Mouse (Mus musculus) mouse embryonic stem cell (cell line): ENCODE data around the gene Rpl41.
"Not testable (repeated sequence)": the region's sequence is repeated elsewhere in the genome, so short reads cannot be mapped to it uniquely, and the experiment has no call there.

ENCODE experiments used
- in situ Hi-C, 2 experiments: fragments of 300-500 bp; cut with MboI; formaldehyde crosslinking; loops; 1 replicate in 1 of 2; 3 replicates in 1 of 2; pipeline ENCODE4 v1.14.3; 2019 to 2020; ENCODE audit warnings: low sequenced_read_pairs in 2 of 2, low pct_unique_long_range_greater_than_20kb in 1 of 2, mixed read lengths in 1 of 2; ENCODE audit not compliant: unreplicated experiment in 1 of 2

Gene Rpl41

DNA sequence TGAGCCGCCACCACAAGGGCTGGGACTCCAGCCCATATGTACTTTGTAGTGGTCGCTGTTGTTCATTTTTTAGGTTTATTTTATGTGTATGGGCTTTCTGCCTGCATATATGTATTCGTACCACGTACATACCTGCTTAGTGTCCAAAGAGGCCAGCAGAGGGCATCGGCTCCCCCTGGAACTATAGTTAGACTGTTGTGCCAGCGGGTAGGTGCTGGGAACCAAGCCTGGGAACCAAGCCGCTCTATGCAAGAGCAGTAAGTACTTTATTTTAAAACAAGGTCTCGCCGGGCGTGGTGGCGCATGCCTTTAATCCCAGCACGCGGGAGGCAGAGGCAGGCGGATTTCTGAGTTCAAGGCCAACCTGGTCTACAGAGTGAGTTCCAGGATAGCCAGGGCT, 43.1 kb downstream of the Rpl41 start:
- in situ Hi-C loops = no loop called here

DNA sequence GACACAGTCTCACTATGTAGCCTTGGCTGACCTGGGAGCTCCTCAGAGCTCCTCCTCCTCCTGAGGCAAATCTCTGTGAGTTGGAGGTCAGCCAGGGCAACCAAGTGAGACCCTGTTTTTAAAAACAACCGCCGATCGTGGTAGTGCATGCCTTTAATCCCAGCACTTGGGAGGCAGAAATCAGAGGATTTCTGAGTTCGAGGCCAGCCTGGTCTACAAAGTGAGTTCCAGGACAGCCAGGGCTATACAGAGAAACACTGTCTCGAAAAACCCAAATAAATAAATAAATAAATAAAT, 43.8 kb downstream of the Rpl41 start:
- in situ Hi-C loops = not testable (repeated sequence)

DNA sequence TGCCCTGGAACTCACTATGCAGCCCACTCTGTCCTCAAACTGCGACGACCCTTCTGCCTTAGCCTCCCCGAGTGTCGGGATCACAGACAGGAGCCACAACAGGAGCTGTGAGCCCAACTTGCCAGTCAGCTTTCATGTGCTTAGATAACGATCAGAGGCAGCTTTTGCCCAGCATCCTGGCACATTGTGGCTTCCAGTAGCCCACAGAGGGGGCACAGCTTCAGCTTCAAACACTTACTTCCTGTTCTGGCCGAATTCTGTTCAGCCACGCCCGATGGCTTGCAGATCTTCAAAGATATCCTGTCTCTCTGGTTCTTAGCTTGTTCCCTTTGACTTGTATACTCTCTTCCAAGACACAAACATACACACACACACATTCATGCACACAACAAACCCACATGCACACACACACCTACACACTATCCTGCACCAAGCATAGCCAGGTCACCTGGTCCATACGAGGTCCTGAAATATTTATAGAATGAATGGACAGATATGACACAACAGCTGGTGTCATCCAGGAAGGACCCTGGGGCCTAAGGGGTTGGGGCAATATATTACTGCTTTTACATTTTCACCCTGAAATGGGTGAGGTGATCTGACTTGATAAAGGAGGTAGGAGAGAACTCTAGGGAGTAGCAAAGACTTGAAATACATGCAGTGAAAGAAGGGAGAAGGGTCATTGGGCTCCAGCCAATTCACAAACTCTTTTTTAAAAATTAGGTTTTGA, 44.3 kb downstream of the Rpl41 start:
- in situ Hi-C loops = no loop called here

DNA sequence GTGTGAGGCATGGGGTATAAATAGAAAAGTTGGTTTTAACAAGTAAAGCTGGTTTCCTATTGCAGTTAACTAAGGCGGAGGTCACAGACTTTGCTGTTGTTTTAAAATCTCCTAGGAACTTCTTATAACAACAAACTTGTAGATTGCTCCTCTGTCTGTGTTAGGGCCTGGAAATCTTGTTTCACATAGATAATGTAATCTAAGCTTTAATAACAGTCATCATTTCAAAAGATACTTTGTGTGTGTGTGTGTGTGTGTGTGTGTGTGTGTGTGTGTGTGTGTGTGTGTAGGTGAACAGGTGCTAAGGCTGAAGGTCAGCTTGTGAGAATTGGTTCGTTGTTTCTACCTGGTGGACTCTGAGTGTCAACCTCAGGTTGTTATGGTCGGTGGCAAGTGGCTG, 45.1 kb downstream of the Rpl41 start:
- in situ Hi-C loops = no loop called here

DNA sequence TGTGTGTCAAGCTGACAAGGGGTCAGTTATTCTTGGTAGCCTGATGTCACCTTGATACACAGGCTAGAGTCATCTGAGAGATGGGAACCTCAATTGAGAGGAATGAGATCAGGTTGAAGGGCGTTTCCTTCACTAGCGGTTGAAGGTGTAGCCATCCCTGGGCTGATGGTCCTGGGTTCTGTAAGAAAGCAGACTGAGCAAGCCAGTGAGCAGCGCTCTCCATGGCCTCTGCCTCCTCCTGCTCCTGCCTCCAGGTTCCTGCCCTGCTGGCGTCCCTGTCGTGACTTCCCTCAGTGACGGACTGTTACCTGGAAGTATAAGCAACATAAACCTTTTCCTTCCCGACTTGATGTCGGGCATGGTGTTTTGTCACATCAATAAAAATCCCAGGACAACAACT, 45.6 kb downstream of the Rpl41 start:
- in situ Hi-C loops = no loop called here

DNA sequence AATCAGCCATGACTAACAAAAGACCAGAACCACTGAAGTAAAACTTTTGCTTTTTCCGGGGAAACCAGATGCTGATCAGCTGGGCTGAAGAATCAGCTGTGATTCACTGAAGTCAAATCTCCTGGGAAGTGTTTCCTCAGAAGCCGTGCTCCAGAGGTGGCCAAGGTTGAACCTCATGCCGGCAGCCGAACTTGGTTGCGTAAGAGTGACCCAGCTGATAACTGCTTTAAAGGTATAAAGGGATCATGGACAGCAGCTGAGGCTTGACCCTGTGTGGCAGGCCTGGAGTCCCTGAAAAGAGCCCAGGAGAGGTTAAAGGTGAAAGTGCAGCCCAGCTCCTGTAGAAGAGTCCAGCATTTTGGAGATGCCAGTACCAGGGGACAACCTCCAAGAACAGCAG, 46.8 kb downstream of the Rpl41 start:
- in situ Hi-C loops = no loop called here

DNA sequence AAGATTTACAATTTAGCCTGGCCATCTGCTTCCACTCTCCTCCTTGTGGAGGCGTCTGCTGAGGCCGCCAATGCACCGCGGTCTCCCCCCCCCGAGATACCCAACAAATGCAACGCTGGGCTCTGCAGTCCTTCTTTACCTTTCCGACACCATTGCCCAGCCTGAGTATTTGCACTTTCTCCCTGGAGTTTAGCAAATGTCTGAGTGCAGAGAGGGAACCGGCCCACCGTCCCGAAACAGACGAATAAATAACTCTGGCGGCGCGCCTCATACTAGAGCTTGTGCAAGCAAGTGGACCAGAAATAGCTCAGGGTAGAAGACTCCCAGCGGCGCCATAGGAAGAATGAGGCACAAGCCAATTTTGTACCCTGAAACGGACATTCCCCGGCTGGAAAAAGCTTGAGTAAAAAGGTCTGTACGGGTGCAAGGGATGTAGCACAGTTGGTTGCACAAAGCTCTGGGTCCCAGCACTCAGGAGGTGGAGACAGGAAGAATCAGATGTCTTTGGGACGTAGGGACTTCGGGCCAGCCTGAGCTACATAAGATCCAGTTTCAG, 49.9 kb downstream of the Rpl41 start:
- in situ Hi-C loops = no loop called here

DNA sequence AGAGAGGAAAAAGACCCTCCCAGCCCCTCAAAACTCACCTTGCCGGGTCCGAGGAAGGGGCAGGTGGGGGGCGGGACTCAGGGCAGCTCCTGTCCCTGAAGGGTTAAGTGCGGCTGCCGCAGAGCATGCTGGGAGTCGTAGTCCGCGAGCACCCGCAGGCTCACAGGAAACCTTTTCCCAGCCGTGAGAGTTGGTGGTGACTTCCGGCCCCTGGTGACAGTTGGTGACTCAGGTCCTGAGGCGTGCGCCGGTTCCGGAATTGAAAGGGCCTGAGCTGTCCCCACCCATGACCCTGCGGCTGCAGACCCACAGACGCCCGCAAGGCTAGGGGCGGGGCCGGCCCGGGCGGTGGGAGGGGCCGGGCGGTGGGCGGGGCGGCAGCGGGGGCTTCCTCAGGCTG, 50.5 kb downstream of the Rpl41 start, which contains the start of gene Myl6b:
Gene Myl6b, minus strand, starts transcription at position 96 of the 400 bp plus-strand sequence.
- in situ Hi-C loops = no loop called here
